Mouse (Mus musculus) A20 (cell line): ENCODE measurements around the gene Defb7.

ENCODE experiments used
- DNase-seq: peaks from one replicate; pipeline ENCODE4 v3.0.0-alpha.2; 2011; ENCODE audit warnings: low read depth, low spot score

Defb7 gene

GRCm38 (mm10) chr8:19494797-19495196 lies at the start of gene Defb7:
Gene Defb7, plus strand, starts transcription at chr8:19495097.
- no peak for DNase-seq

DNA sequence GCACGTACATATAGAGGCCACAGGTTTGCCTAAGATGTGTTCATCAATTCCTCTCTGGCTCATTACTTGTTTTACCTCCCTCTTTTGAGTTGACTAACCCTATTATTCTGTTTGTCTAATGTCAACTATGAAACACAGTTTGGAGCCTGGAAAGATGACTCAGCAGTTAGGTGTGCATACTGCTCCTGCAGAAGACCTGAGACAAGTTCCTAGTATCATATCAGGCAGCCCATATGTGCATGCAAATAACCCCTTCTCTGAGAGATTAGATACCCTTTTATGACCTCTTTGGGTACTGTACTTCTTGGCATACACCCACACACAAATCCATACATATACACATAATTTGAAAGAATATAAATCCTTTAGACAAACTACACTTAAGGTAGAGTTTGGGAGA lies 48.5 kb upstream of the Defb7 start:
- DNase-seq, result no peak

DNA sequence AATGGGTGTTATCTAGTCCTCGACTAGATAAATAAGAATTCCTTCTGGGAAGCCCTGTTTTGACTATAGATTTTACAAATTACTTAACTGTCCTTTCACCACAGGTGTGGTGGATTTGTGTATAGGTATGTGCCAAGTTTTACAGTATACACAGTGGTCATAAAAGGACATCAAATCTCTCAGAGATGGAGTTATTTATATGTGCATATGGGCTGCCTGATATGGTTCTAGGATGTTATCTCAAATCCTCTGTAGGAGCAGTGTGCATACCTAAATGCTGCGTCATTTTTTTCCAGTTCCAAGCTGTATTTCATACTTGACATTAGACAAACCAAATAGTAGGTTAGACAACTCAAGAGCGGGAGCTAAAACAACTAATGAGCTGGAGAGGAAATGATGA lies 33.5 kb upstream of the Defb7 start:
- DNase-seq, result no peak

- no peak for DNase-seq
These were observed 25.9 kb upstream of the Defb7 start for GRCm38 (mm10) chr8:19469026-19469425.

GRCm38 (mm10) chr8:19500524-19500923 lies 5.6 kb downstream of the Defb7 start:
- no peak for DNase-seq

DNA sequence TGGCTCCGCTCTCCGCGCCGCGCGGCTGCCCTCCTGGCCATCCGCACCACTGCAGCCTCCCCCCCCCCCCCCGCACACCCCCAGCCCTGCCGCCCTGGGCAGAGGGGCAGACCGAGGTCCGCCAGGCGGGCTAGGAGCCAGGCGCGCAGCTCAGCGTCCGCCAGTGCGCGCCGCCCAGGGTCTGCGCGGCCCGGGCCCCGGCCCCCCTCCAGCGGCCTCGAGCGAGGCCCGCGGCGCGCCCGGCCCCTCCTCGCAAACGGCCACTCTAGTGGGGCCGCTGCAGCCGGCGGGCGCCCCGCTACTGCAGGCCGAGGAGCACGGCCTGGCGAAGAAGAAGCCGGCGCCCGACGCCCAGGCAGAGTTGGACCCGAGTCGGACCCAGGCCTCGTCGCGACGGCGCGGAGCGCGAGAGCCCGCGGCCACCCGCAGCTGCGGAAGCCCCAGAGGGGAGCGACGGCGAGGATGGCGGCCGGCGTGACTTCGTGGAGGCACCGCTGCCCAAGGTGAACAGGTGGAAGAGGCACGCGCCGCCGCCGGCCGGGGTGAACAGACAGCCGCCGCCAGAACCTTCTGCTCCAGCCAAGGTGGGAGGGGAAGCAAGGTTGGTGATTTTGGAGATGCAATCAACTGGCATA lies 40.4 kb downstream of the Defb7 start:
- no peak for DNase-seq

DNA sequence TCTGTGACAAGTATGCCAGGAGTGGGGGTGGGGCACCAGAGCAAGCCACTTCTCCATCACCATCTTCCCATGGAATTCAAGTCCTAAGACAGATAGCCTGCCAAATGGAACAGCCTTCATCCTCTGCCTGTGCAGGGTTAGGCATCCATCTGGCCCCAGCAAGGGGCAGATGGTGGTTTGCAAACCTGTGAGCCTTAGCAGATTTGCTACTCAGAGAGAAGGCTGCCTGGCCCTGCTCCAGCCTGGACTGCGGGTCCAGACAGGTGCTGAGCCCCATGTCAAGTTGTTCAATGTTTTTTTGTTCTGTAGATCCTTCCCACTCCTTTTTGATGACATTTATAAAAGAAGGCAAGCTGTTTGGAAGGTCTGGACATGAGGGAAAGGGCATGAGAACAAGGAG lies 45.5 kb downstream of the Defb7 start:
- DNase-seq, result no peak
